Mouse (Mus musculus): ENCODE measurements at regions not wholly inside any gene's neighbourhood (a gene's known extent, or its start where the extent isn't known, plus 50 kb on each side); places are given as distances from the start of the nearest gene placed in this dataset.

DNA sequence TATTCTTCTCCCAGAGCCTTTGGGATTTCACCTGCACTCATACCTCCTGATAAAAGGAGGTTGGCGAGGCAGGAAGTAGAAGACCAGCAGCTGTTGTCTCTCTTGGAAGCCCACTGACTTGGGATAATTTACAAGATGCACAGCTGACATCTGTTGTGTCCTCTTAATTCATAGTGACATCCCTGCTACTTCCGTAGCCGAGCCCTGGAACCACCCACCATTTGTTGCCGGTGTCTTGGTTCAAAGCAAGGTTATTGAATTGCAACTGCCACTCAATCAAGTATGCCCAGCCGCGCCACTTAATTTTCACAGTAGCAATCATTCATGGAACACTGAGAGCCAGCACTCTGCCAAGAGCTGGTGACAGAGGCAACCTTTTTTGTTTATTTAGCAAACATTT is 151.8 kb upstream of the Masp1 start:
- no peak for DNase-seq

GRCm38 (mm10) chr16:23670161-23670560 is 149.5 kb upstream of the Masp1 start:
- DNase-seq, result no peak

DNA sequence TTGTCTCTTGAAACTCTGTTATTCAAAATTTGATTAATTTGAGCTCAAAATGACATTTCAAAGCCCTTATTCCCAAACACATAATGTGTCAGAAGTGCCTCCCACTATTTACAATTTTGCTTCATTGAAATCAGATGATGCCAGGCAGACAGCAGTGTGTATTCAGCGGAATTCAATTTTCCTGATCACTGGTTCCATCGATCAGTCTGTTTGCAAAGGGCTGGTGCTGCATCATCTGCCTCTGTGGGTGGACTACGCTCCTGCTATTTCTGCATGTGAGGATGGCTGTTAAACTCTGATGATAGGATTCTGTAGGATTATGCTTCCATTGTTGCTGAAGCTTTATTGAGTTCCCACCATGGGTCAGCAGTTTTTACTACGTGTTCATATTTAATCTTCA is 149.0 kb upstream of the Masp1 start:
- no peak for DNase-seq
